Mouse (Mus musculus) heart, postnatal 36 days (tissue): ENCODE measurements around the gene Galr3. TPM values are rescaled to one million over a fixed set of nuclear protein-coding genes. Genes with fewer than 3 reads are reported as not detected.
"Not testable (repeated sequence)": the region's sequence is repeated elsewhere in the genome, so short reads cannot be mapped to it uniquely, and the experiment has no call there.

Experiments used
- DNase-seq, 2 experiments: peaks; one replicate each; pipeline ENCODE4 v3.0.0; 2021 to 2022
- intact Hi-C: fragments of 180-260 bp; cut with DNase I; formaldehyde crosslinking; loops from one replicate; pipeline ENCODE4 v1.15.1; 2025
- total RNA-seq, 2 experiments: library from RNA; stranded (reverse); gene quantifications; 2 replicates each; pipeline ENCODE4 v1.2.3; 2021

Galr3 gene
- total RNA-seq, 2 experiments from 2014 or later = not detected

DNA sequence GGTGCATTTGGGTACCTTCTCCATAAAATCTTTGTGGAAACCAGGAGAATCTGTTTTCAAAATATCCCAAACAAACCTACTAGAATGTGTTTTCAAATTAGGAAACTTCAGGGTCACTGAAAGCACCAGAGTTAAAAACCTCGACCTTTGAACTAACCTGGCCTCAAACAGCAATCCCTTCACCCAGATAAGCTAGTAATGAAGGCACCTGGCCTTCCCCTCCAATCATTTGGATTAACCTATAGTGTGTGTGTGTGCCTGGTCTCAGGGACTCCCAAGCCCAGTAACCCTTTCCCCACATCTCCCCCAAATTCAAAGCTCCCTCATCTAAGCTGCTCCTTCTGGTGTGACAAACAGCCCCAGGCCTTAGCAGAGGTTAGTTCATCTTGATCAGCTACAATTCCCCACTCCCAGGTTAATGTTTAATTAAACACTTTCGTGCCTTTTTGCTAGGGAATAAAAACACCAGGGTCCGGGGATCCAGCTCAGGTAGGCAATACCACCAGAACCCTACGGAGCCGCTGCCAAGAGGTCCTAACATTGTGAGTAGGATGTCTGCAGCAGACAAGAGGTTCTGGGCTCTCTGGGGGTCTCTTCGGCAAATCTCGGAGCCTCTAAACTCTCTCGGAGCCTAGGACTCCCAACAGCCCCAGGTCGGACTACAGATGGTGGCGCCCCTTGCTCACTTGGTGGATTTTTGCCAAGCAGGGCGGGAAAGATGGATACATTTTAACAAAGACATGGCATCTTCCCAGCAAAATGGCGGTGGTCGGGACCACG is 15.0 kb upstream of the Galr3 start:
- intact Hi-C loops = no loop called here
- DNase-seq = no peak

GRCm38 (mm10) chr15:79027291-79028205 is 14.1 kb upstream of the Galr3 start:
- peak; percentile 40 to 70 for DNase-seq
- intact Hi-C loops = no loop called here

- DNase-seq = peak; percentile 96 to 97
- intact Hi-C loops = no loop called here
These were observed 13.4 kb upstream of the Galr3 start, which contains the start of gene H1f0 for GRCm38 (mm10) chr15:79028237-79028738. TSS of gene H1f0 (plus strand) at chr15:79028450.

DNA sequence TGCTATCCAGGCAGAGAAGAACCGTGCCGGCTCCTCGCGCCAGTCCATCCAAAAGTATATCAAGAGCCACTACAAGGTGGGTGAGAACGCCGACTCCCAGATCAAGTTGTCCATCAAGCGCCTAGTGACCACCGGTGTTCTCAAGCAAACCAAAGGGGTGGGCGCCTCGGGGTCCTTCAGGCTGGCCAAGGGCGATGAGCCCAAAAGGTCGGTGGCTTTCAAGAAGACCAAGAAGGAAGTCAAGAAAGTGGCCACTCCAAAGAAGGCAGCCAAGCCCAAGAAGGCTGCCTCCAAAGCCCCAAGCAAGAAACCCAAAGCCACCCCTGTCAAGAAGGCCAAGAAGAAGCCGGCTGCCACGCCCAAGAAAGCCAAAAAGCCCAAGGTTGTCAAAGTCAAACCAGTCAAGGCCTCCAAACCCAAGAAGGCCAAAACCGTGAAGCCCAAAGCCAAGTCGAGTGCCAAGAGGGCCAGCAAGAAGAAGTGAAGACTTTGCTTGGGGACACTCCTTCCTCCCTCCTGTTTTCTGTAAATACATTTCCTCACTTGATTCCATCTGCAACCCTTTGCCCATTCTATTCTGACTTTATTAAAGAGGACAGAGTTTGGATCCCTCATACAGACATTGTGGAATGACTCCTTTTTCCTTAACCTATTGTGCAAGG is 12.7 kb upstream of the Galr3 start:
- intact Hi-C loops = no loop called here
- DNase-seq = no peak

- DNase-seq = no peak
- intact Hi-C loops = loop anchor here (2.0 kb wide), 1 partner anchor 43 kb away; no protein-coding TSS in a partner anchor
These were observed 12.0 kb upstream of the Galr3 start for GRCm38 (mm10) chr15:79029519-79030241.

GRCm38 (mm10) chr15:79030551-79031435 is 10.9 kb upstream of the Galr3 start:
- DNase-seq = peak; percentile 85
- intact Hi-C loops = loop anchor here (2.0 kb wide), 1 partner anchor 44 kb away; no protein-coding TSS in a partner anchor

DNA sequence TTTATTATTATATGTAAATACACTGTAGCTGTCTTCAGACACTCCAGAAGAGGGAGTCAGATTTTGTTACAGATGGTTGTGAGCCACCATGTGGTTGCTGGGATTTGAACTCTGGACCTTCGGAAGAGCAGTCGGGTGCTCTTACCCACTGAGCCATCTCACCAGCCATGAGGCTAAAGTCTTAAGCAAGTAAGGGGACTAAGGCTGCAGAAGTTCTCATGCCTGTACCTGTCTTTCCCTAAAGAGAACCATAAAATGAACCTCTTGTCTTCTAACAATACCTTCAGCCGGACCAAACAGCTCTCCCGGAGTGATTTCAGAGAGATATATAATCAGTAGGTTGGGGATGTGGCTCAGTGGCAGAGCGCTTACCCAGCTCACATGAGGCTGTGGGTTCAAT is 9.8 kb upstream of the Galr3 start:
- intact Hi-C loops = loop anchor here (2.0 kb wide), 1 partner anchor 45 kb away; no protein-coding TSS in a partner anchor
- not testable (repeated sequence) for DNase-seq

DNA sequence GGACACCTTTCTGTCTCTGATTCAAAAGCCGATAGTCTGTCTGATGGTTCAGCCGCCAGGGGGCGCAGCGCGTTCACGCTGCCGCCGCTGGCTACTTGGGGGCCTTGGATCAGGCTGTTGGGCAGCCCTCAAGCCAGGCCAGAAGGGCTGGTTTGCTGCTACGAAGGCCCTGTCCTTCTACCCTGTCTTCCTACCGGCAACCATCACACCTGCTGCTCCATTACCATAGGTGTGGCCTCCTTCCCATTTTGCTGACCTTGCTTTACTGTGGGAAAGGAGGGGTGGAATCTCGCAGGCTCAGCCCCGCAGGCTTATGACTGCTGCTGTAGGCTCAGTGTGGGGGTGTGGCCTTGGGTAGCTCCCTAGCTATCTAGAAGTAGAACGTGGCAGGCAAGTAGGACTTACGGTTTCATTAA is 3.8 kb upstream of the Galr3 start:
- intact Hi-C loops = loop anchor here (1.0 to 5.0 kb wide), 3 partner anchors 32 to 121 kb away; no protein-coding TSS in a partner anchor
- DNase-seq = peak; percentile 80 to 87

DNA sequence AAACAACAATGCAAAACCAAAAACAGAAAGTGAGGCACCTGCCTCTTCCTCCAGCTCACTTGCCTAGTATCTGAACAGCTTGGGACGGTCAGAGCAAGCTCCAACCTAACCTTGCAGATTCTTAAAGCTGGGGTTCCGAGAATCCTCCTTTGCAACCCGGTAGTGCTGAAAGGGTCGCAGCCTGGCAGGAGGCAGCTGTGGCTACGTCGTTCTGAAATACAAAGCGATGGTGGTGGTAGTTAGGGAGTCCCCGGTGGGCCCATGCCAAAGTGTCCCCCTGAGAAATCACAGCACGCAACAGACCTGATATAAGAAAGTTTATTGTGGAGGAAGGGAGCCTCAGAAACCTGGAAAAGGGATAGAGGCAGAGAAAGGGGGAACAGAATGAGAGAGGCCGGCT is 3.4 kb upstream of the Galr3 start:
- no peak for DNase-seq
- intact Hi-C loops = loop anchor here (1.0 to 5.0 kb wide), 3 partner anchors 32 to 121 kb away; no protein-coding TSS in a partner anchor

DNA sequence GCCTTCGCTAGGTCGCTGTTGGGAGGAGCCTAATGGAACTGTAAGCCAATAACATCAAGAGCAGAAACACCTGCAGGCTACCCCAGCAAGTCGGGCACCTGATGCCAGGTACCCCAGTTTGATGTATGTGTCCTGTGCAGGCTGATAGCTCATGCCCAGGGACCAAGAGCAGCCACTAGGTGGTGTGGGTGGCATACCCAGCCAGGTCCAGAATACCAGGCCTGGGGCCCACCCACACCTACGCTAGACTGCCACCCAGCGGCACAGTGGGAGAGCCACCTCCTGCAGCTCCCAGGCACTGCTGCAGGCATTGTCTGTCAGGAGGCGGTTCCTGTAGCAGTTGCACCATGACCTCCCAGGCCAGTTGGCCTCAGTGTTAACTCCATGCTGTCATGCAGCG is 2.8 kb upstream of the Galr3 start:
- DNase-seq = peak; percentile 57 to 69
- intact Hi-C loops = loop anchor here (1.0 to 5.0 kb wide), 3 partner anchors 31 to 122 kb away; no protein-coding TSS in a partner anchor

DNA sequence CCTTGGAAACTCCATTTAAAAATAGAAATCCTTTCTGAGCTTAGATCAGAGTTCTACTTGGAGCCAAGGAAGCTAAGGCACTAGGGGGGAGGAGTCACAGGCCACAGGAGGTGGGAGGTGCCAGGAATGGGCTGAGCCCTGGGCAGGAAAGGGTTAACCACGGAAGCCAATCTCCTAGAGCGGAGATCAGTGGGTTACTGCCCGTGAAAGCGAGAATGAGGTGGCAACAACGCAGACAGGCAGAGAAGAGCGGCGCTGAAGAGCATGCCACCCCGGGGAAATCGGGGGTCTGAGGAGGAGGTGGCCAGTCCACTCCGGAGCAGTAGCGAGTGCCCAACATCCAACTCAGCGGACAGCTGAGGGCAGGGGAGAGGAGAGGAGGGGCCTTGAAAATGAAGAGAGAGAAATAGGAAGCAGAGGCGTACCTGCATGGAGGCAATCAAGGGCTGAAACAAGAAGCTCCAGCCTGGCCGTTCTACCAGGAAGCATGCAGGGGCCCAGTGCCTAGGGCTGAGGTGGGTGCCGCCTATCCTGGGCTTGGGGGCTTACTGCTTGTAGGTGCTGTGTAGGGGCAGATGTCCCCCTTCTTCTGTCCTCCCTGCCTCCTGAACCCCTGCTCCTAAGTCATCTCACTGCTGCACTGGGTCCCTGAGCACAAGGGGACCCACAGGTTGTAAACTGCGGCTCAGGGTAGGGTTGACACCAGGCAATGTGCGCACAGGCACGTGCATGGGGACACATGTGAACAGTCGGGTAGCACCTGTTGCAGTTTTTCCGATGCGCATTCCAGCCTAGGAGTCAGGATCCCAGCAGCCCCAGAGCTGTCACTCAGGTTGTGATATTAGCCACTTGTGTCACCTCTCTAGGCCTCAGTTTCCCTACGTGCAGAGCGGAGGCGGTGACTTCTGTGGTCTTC is 926 bp upstream of the Galr3 start:
- intact Hi-C loops = no loop called here
- no peak for DNase-seq

DNA sequence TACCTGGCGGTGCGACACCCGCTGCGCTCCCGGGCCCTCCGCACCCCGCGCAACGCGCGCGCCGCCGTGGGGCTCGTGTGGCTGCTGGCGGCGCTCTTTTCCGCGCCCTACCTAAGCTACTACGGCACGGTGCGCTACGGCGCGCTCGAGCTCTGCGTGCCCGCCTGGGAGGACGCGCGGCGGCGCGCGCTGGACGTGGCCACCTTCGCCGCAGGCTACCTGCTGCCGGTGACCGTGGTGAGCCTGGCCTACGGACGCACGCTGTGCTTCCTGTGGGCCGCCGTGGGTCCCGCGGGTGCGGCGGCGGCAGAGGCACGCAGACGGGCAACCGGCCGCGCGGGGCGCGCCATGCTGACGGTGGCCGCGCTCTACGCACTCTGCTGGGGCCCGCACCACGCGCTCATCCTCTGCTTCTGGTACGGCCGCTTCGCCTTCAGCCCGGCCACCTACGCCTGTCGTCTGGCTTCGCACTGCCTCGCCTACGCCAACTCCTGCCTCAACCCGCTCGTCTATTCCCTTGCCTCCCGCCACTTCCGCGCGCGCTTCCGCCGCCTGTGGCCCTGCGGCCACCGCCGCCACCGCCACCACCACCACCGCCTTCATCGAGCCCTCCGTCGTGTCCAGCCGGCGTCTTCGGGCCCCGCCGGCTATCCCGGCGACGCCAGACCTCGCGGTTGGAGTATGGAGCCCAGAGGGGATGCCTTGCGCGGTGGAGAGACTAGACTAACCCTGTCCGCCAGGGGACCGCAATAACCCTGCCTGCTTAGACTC is 1.2 kb downstream of the Galr3 start:
- DNase-seq = no peak
- intact Hi-C loops = no loop called here

DNA sequence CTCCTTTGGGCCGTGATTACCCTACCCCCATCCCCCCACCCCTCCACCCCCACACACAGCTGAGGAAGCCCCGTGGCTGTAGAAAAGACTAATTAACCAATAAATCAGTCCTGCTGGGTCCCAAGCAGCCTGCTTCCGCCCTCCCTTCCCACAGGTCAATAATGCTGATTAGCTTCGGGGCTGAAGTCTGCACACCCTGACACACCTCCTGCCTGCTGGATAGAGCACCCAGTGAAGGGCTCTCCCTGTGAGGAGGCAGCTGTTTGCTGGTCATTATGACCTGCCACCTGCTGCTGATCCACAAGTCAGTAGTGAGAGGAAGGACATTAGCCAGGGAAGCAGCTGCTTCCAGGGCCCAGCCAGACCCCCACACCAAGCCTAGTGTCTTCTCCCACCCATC is 3.2 kb downstream of the Galr3 start:
- intact Hi-C loops = no loop called here
- DNase-seq = no peak

DNA sequence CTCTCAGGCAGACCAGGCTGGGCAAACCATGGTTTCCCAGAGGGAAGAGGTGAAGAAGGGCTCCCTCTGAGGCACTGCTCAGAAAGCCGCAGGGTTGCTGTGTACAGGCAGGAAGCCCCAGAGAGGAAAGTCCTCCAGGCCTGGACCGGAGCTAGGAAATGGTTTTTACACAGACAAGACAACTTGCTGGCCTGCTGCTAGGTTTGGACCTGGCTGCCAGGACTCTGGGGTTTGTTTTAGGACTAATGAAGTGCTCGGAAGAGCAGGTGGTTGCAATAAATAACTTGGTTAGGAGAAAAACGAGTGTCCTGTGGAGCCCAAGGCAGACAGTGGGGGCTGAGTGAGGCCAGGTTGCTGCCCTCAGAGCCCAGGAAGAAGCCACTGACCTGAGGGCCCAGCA is 6.5 kb downstream of the Galr3 start:
- no peak for DNase-seq
- intact Hi-C loops = no loop called here

GRCm38 (mm10) chr15:79050160-79050845 is 8.6 kb downstream of the Galr3 start:
- no peak for DNase-seq
- intact Hi-C loops = no loop called here

GRCm38 (mm10) chr15:79050964-79051363 is 9.3 kb downstream of the Galr3 start:
- no peak for DNase-seq
- intact Hi-C loops = no loop called here
